Mouse (Mus musculus) stomach, embryonic 16.5 days (tissue): ENCODE measurements around the gene Faah. TPM values are rescaled to one million over a fixed set of nuclear protein-coding genes. Genes with fewer than 3 reads are reported as not detected.

Experiments
- ATAC-seq: fragments of 200-750 bp; cut with Nextera tagmentation; 2 replicates; pipeline ENCODE4 v1.8.0; 2017; ENCODE audit warnings: moderate number of reproducible peaks, moderate TSS enrichment; ENCODE audit not compliant: insufficient read depth, low FRiP score
- H3K27ac ChIP-seq: fragments of 300-500 bp; sonication (generic); 2 replicates; pipeline ENCODE4 v1.5.1; 2014; ENCODE audit warnings: low read length
- H3K27me3 ChIP-seq: fragments of 300-500 bp; sonication (generic); 2 replicates; pipeline ENCODE4 v1.6.1; 2014; ENCODE audit warnings: low read length, control low read depth, mixed read lengths; ENCODE audit not compliant: control insufficient read depth, insufficient read depth
- H3K36me3 ChIP-seq: fragments of 300-500 bp; sonication (generic); 2 replicates; pipeline ENCODE4 v1.6.1; 2014; ENCODE audit warnings: low read length; ENCODE audit not compliant: control insufficient read depth, insufficient read depth
- H3K4me1 ChIP-seq: fragments of 300-500 bp; sonication (generic); 2 replicates; pipeline ENCODE4 v1.6.1; 2014; ENCODE audit warnings: low read length, control low read depth, mixed read lengths; ENCODE audit not compliant: control insufficient read depth, insufficient read depth
- H3K4me2 ChIP-seq: fragments of 300-500 bp; sonication (generic); 2 replicates; pipeline ENCODE4 v1.6.1; 2014; ENCODE audit warnings: low read depth, low read length, mixed read lengths
- H3K4me3 ChIP-seq: fragments of 300-500 bp; sonication (generic); replicated peaks from 2 replicates; pipeline ENCODE4 v1.5.1; 2014; ENCODE audit warnings: mild to moderate bottlenecking, low read length
- H3K9ac ChIP-seq: fragments of 300-500 bp; sonication (generic); 2 replicates; pipeline ENCODE4 v1.6.1; 2014; ENCODE audit warnings: low read length
- H3K9me3 ChIP-seq: fragments of 300-500 bp; sonication (generic); replicated peaks from 2 replicates; pipeline ENCODE4 v1.6.1; 2016; ENCODE audit warnings: low read length, control low read depth; ENCODE audit not compliant: control insufficient read depth
- WGBS: fragments of 180-500 bp; shearing (Covaris S2); extraction: QIAGEN DNeasy Blood & Tissue Kit; methylation state at CpG from one replicate; pipeline ENCODE4 v1.1.7; 2014; 5-methylcytosine and 5-hydroxymethylcytosine counted together
- polyA plus RNA-seq: library from polyadenylated mRNA; unstranded; fragments of >200 nt; fragmentation: Nextera tagmentation; extraction: Ambion mirVana; gene quantifications from 2 replicates; pipeline ENCODE4 v1.2.1, GENCODE M21; 2015

Gene Faah
- polyA plus RNA-seq, 1 experiment from 2014 or later, result 15.9 TPM

- 69% methylated on average over 8 of the region's 8 CpGs for WGBS
- H3K36me3 ChIP-seq, result no peaks in the 10 kb centered on the region
- H3K9ac ChIP-seq, result no peak overlapping the region
- H3K4me1 ChIP-seq, result 0 out of 2 replicates have a peak, but pooled peaks cover 2% of the 10 kb centered on the region
- ATAC-seq, result no peak
- H3K9me3 ChIP-seq, result no peaks in the 10 kb centered on the region
- no peak overlapping the region for H3K27ac ChIP-seq
- no peak overlapping the region for H3K4me2 ChIP-seq
- no peak overlapping the region for H3K4me3 ChIP-seq
- peaks cover 28% of the 10 kb centered on the region for H3K27me3 ChIP-seq
Measured at GRCm38 (mm10) chr4:116015996-116016395, 1.7 kb downstream of the Faah start.

GRCm38 (mm10) chr4:116015502-116015901, 2.2 kb downstream of the Faah start:
- no peak for ATAC-seq
- 79% methylated on average over 5 of the region's 5 CpGs for WGBS

GRCm38 (mm10) chr4:116010186-116010585, 7.5 kb downstream of the Faah start:
- 68% methylated on average over 8 of the region's 8 CpGs for WGBS
- H3K4me2 ChIP-seq, result no peak overlapping the region
- ATAC-seq, result no peak

More at GRCm38 (mm10) chr4:116015502-116015901, 2.2 kb downstream of the Faah start:
- no peak overlapping the region for H3K27ac ChIP-seq
- H3K4me1 ChIP-seq, result 0 out of 2 replicates have a peak, but pooled peaks cover 2% of the 10 kb centered on the region
- no peaks in the 10 kb centered on the region for H3K36me3 ChIP-seq
- H3K4me2 ChIP-seq, result no peak overlapping the region
- peaks cover 28% of the 10 kb centered on the region for H3K27me3 ChIP-seq
- no peaks in the 10 kb centered on the region for H3K9me3 ChIP-seq
- H3K4me3 ChIP-seq, result no peak overlapping the region
- H3K9ac ChIP-seq, result no peak overlapping the region

GRCm38 (mm10) chr4:116001206-116001605, 16.5 kb downstream of the Faah start:
- H3K4me2 ChIP-seq, result no peak overlapping the region
- no peak for ATAC-seq
- no peaks in the 10 kb centered on the region for H3K27me3 ChIP-seq
- no peak overlapping the region for H3K4me3 ChIP-seq
- no peaks in the 10 kb centered on the region for H3K4me1 ChIP-seq
- no peaks in the 10 kb centered on the region for H3K36me3 ChIP-seq
- H3K9me3 ChIP-seq, result no peaks in the 10 kb centered on the region
- H3K9ac ChIP-seq, result no peak overlapping the region
- H3K27ac ChIP-seq, result no peak overlapping the region
- WGBS, result 67% methylated on average over 4 of the region's 4 CpGs

More at GRCm38 (mm10) chr4:116010186-116010585, 7.5 kb downstream of the Faah start:
- no peak overlapping the region for H3K9ac ChIP-seq
- no peaks in the 10 kb centered on the region for H3K4me1 ChIP-seq
- no peak overlapping the region for H3K4me3 ChIP-seq
- H3K27ac ChIP-seq, result no peak overlapping the region
- H3K36me3 ChIP-seq, result no peaks in the 10 kb centered on the region
- peaks cover 5% of the 10 kb centered on the region; the same call in 1 of the 2 replicates for H3K27me3 ChIP-seq
- H3K9me3 ChIP-seq, result no peaks in the 10 kb centered on the region

- H3K4me1 ChIP-seq, result no peaks in the 10 kb centered on the region
- H3K36me3 ChIP-seq, result no peaks in the 10 kb centered on the region
- H3K4me3 ChIP-seq, result no peak overlapping the region
- H3K4me2 ChIP-seq, result no peak overlapping the region
- no peak overlapping the region for H3K27ac ChIP-seq
- 41% methylated on average over 6 of the region's 6 CpGs for WGBS
- ATAC-seq, result no peak
- H3K9ac ChIP-seq, result no peak overlapping the region
- no peaks in the 10 kb centered on the region for H3K27me3 ChIP-seq
- no peaks in the 10 kb centered on the region for H3K9me3 ChIP-seq
Measured at GRCm38 (mm10) chr4:116000671-116001070, 17.1 kb downstream of the Faah start.

- no peak overlapping the region for H3K9ac ChIP-seq
- H3K4me1 ChIP-seq, result no peaks in the 10 kb centered on the region
- H3K4me2 ChIP-seq, result no peak overlapping the region
- no peak for ATAC-seq
- H3K27me3 ChIP-seq, result no peaks in the 10 kb centered on the region
- H3K4me3 ChIP-seq, result no peak overlapping the region
- H3K36me3 ChIP-seq, result no peaks in the 10 kb centered on the region
- WGBS, result 53% methylated on average over 4 of the region's 4 CpGs
- H3K9me3 ChIP-seq, result no peaks in the 10 kb centered on the region; the same call in 1 of the 2 replicates
- no peak overlapping the region for H3K27ac ChIP-seq
Measured at GRCm38 (mm10) chr4:115996729-115997128, 21.0 kb downstream of the Faah start.

- Histone ChIP-seq H3K4me2 (no peak overlapping the region), H3K27ac (no peak overlapping the region), H3K27me3 (no peaks in the 10 kb centered on the region), H3K36me3 (no peaks in the 10 kb centered on the region), H3K4me1 (no peaks in the 10 kb centered on the region), H3K9me3 (peaks cover 5% of the 10 kb centered on the region), H3K9ac (no peak overlapping the region), H3K4me3 (no peak overlapping the region)
- ATAC-seq, result no peak
- WGBS, result 70% methylated on average over 2 of the region's 2 CpGs
Measured at GRCm38 (mm10) chr4:115995376-115995730, 22.4 kb downstream of the Faah start.

GRCm38 (mm10) chr4:115994662-115995375, 22.9 kb downstream of the Faah start:
- no peak for ATAC-seq
- Histone ChIP-seq H3K27ac (no peak overlapping the region), H3K9me3 (peaks cover 5% of the 10 kb centered on the region), H3K4me1 (no peaks in the 10 kb centered on the region), H3K36me3 (no peaks in the 10 kb centered on the region), H3K9ac (no peak overlapping the region), H3K27me3 (no peaks in the 10 kb centered on the region), H3K4me3 (no peak overlapping the region), H3K4me2 (no peak overlapping the region)
- WGBS, result 86% methylated on average over 16 of the region's 16 CpGs

- ATAC-seq, result no peak
- no peaks in the 10 kb centered on the region; the same call in 1 of the 2 replicates for H3K4me1 ChIP-seq
- peaks cover 5% of the 10 kb centered on the region for H3K9me3 ChIP-seq
- no peak overlapping the region for H3K4me2 ChIP-seq
- no peaks in the 10 kb centered on the region for H3K27me3 ChIP-seq
- H3K27ac ChIP-seq, result no peak overlapping the region
- H3K4me3 ChIP-seq, result no peak overlapping the region
- H3K36me3 ChIP-seq, result no peaks in the 10 kb centered on the region
- no peak overlapping the region for H3K9ac ChIP-seq
- WGBS, result 70% methylated on average over 7 of the region's 7 CpGs
Measured at GRCm38 (mm10) chr4:115989382-115989781, 28.3 kb downstream of the Faah start.
